Mouse (Mus musculus) midbrain, postnatal 0 days (tissue): ENCODE results near the gene Rtn4rl1. TPM values are rescaled to one million over a fixed set of nuclear protein-coding genes. Genes with fewer than 3 reads are reported as not detected.

Experiments
- ATAC-seq: fragments of 200-750 bp; cut with Nextera tagmentation; 2 replicates; pipeline ENCODE4 v1.8.0; 2017; ENCODE audit warnings: moderate number of reproducible peaks, mild to moderate bottlenecking, moderate TSS enrichment, moderate library complexity; ENCODE audit not compliant: low FRiP score
- DNase-seq: peaks from one replicate; pipeline ENCODE4 v3.0.0-alpha.2; 2015; ENCODE audit warnings: low spot score
- H3K27ac ChIP-seq: fragments of 300-500 bp; sonication (generic); 2 replicates; pipeline ENCODE4 v1.5.1; 2014; ENCODE audit warnings: low read depth, mild to moderate bottlenecking, low read length, mixed read lengths
- H3K27me3 ChIP-seq: fragments of 300-500 bp; sonication (generic); 2 replicates; pipeline ENCODE4 v1.6.1; 2014; ENCODE audit warnings: low read length, control low read depth, mixed read lengths; ENCODE audit not compliant: insufficient read depth
- H3K36me3 ChIP-seq: fragments of 300-500 bp; sonication (generic); 2 replicates; pipeline ENCODE4 v1.6.1; 2014; ENCODE audit warnings: low read length, control low read depth, mixed read lengths; ENCODE audit not compliant: insufficient read depth
- H3K4me1 ChIP-seq: fragments of 300-500 bp; sonication (generic); 2 replicates; pipeline ENCODE4 v1.6.1; 2014; ENCODE audit warnings: mild to moderate bottlenecking, control low read depth, antibody characterized with exemption, low read length, mixed read lengths; ENCODE audit not compliant: insufficient read depth
- H3K4me2 ChIP-seq: fragments of 300-500 bp; sonication (generic); 2 replicates; pipeline ENCODE4 v1.6.1; 2014; ENCODE audit warnings: low read depth, mild to moderate bottlenecking, low read length, mixed read lengths; ENCODE audit not compliant: poor library complexity, severe bottlenecking
- H3K4me3 ChIP-seq: fragments of 300-500 bp; sonication (generic); 2 replicates; pipeline ENCODE4 v1.5.1; 2014; ENCODE audit warnings: low read depth, mild to moderate bottlenecking, low read length, moderate library complexity
- H3K9ac ChIP-seq: fragments of 300-500 bp; sonication (generic); replicated peaks from 2 replicates; pipeline ENCODE4 v1.6.1; 2014; ENCODE audit warnings: mild to moderate bottlenecking, low read length, moderate library complexity, mixed read lengths; ENCODE audit not compliant: poor library complexity, severe bottlenecking
- H3K9me3 ChIP-seq: fragments of 300-500 bp; sonication (generic); 2 replicates; pipeline ENCODE4 v1.6.1; 2016; ENCODE audit warnings: low read length, control low read depth
- CTCF ChIP-seq: IDR thresholded peaks from 2 replicates; pipeline ENCODE4 v1.5.1; 2016; ENCODE audit warnings: antibody characterized with exemption, mild to moderate bottlenecking
- WGBS: fragments of 180-500 bp; shearing (Covaris S2); extraction: QIAGEN DNeasy Blood & Tissue Kit; methylation state at CpG from one replicate; pipeline ENCODE4 v1.1.7; 2014; 5-methylcytosine and 5-hydroxymethylcytosine counted together
- polyA plus RNA-seq: library from polyadenylated mRNA; unstranded; fragments of >200 nt; fragmentation: Nextera tagmentation; extraction: Ambion mirVana; gene quantifications from 2 replicates; pipeline ENCODE4 v1.2.1, GENCODE M21; 2015
- total RNA-seq: library from RNA; depleted of rRNA; stranded (reverse); fragments of >200 nt; gene quantifications from 2 replicates; pipeline ENCODE4 v1.2.3, GENCODE M21; 2014

The Rtn4rl1 gene
- total and polyA plus RNA-seq, 2 experiments from 2014 or later = 17.5 to 18.5 TPM

DNA sequence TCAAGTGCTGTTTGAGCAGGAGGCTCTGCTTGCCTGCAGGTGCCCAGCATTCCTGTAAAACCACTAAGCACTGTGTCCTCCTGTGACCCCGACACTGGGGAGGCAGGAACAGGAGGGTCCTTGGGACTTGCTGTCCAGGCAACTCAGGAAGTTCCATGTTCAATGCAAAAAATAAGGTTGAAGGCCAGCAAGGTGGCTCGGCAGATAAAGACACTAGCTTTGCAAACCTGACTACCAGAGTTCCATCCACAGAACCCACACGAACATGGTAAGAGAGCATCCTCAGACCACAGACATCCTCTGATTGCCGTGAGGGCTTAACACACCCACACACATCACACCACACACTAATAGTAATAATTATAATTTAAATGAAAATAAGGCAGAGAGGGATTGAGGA is 75.6 kb downstream of the Rtn4rl1 start:
- DNase-seq (no peak), ATAC-seq (no peak)
- WGBS = 84% methylated on average over 4 of the region's 4 CpGs
- no peak overlapping the region for H3K4me3 ChIP-seq
- no peak for TF ChIP-seq CTCF
- H3K27ac ChIP-seq = no peak overlapping the region
- no peak overlapping the region for H3K9ac ChIP-seq
- no peaks in the 10 kb centered on the region for H3K9me3 ChIP-seq
- peaks cover 12% of the 10 kb centered on the region for H3K4me1 ChIP-seq
- no peaks in the 10 kb centered on the region; the same call in 1 of the 2 replicates for H3K36me3 ChIP-seq
- H3K27me3 ChIP-seq = no peaks in the 10 kb centered on the region
- H3K4me2 ChIP-seq = no peak overlapping the region

DNA sequence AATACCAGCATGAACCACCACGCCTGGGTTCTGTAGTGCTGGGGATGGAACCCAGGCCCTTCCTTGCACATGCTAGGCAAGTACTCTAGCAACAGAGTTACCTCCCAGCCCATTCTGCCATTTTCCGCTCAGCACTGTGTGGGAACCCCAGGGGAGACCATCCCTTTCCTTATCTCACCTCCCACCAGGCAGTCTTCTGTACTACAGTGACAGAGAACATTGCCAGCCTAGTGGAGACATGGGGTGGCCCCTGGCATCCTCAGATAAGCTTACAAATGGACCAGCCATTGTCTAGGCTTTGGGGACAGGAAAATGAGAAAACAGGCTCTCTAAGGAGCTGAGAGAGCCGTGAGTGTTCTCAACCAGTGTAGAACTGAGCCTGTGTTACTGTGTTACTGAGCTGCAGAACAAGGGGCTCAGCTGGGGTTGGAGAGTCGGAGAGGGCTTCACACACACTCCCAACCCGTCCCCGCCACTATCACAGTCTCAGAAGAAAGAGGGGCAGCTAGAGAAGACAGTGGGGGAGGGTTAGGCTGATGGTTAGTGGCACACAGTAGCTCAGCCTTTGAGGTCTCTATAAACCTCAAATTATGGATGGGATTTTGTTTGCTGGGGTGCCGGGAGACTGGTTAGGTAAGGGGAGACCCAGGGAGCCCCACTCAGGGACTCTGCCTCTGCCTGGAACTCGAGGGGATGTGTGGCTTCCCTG is 76.8 kb downstream of the Rtn4rl1 start:
- Histone ChIP-seq H3K27me3 (no peaks in the 10 kb centered on the region), H3K4me1 (peaks cover 15% of the 10 kb centered on the region), H3K4me3 (no peak overlapping the region), H3K9me3 (no peaks in the 10 kb centered on the region), H3K36me3 (no peaks in the 10 kb centered on the region; the same call in 1 of the 2 replicates), H3K9ac (no peak overlapping the region), H3K4me2 (no peak overlapping the region), H3K27ac (no peak overlapping the region)
- TF ChIP-seq CTCF = no peak
- ATAC-seq = no peak
- WGBS = 70% methylated on average over 8 of the region's 8 CpGs
- DNase-seq = no peak

DNA sequence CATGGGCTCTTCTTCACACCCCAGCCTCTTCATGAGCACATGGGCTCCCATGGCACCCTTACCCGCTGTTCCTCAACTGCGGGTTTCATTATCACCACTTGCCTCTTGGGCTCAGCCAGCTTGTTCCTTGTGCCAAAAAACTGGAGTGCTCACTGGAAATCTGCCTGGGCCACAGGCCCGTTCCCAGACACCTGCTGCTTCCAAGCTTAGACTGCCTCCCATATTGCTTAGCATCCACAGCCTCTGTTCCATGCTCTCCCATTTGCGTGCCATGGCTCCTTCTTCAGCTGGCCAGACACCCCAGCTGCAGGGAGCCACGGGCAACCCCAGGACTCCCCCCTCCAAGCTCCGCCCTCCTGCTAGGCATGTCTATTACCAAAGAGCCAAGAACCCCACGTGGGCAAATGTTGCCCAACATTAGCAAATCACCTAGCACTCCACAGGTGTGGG is 77.4 kb downstream of the Rtn4rl1 start:
- no peak for TF ChIP-seq CTCF
- DNase-seq (peak; percentile 56), ATAC-seq (0 out of 2 replicates have a peak, but pooled peaks have one; percentile 42)
- no peaks in the 10 kb centered on the region for H3K27me3 ChIP-seq
- peaks cover 15% of the 10 kb centered on the region for H3K4me1 ChIP-seq
- no peak overlapping the region for H3K4me2 ChIP-seq
- H3K9me3 ChIP-seq = no peaks in the 10 kb centered on the region
- no peaks in the 10 kb centered on the region; the same call in 1 of the 2 replicates for H3K36me3 ChIP-seq
- H3K27ac ChIP-seq = no peak overlapping the region
- H3K4me3 ChIP-seq = no peak overlapping the region
- H3K9ac ChIP-seq = no peak overlapping the region
- WGBS = 61% methylated on average over 7 of the region's 7 CpGs

DNA sequence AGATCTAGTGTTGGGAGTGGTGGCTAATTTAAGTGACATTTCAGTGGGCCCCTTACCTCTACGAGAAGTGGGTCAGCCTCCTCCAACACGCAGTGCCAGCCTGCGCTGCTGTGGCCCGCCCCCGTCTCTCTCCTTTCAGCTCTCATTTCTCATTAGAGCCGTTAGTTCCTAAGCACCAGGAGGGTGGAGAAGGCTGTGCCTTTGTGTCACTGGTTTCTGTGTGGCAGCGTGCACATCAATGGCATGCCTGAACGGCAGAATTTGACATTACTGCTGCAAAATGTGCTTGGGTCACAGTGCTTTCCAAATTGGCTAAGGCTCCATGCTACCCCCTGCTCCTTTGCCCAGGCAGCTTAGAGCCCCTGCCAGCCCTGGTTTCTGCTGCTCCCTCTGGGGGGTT is 79.9 kb downstream of the Rtn4rl1 start:
- ATAC-seq (peak; percentile 77), DNase-seq (peak; percentile 61)
- no peaks in the 10 kb centered on the region for H3K27me3 ChIP-seq
- H3K36me3 ChIP-seq = no peaks in the 10 kb centered on the region; the same call in 1 of the 2 replicates
- no peak overlapping the region for H3K4me3 ChIP-seq
- WGBS = 8% methylated on average over 8 of the region's 8 CpGs
- H3K4me1 ChIP-seq = peaks cover 15% of the 10 kb centered on the region
- H3K4me2 ChIP-seq = peak overlapping the region; percentile 26
- no peak for TF ChIP-seq CTCF
- H3K27ac ChIP-seq = peak overlapping the region; percentile 78
- no peaks in the 10 kb centered on the region for H3K9me3 ChIP-seq
- H3K9ac ChIP-seq = peak overlapping the region; percentile 24; the same call in 1 of the 2 replicates

DNA sequence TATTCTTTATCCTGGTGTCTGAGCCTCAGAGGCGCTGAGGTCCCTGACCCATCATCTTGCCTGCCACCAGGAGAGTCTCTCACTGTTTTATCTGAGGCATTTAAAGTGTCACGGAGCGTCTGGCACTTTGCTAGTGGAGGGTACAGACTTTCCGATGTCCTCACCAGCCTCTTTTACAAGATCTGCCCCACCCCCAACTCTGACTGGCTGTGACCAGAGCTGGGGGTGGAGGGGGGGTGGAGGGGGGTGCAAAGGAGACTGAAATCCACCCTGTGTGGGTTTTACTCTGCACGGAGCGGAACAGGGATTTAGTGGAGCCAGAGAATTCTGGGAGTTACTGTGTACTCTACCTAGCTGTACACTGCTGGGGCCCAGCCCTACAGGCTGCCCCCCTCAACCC is 81.5 kb downstream of the Rtn4rl1 start:
- Histone ChIP-seq H3K9ac (no peak overlapping the region), H3K4me1 (peaks cover 25% of the 10 kb centered on the region), H3K9me3 (no peaks in the 10 kb centered on the region), H3K27me3 (no peaks in the 10 kb centered on the region), H3K27ac (no peak overlapping the region), H3K4me3 (no peak overlapping the region), H3K4me2 (no peak overlapping the region), H3K36me3 (no peaks in the 10 kb centered on the region; the same call in 1 of the 2 replicates)
- DNase-seq (no peak), ATAC-seq (no peak)
- 22% methylated on average over 6 of the region's 6 CpGs for WGBS
- no peak for TF ChIP-seq CTCF

DNA sequence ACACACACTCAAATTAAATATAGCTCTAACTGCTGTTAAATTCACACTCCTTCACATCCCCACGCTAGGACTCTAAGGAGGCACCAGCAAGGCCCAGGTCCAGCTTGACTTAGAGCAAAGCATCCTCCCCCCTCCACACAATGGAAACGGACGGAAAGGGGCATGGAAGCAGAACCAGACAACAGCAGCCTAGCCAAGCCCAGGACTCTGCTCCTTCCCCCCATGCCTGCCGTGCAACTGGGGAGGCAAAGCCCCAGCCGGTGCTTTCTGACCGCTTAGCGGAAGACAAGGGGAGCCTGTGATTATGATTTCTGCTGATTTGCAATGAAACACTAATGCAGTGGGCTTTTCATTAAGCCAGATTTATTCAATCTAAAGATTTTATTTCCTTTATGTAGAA is 84.5 kb downstream of the Rtn4rl1 start:
- Histone ChIP-seq H3K9me3 (no peaks in the 10 kb centered on the region), H3K4me2 (no peak overlapping the region), H3K27me3 (no peaks in the 10 kb centered on the region), H3K9ac (no peak overlapping the region), H3K4me3 (no peak overlapping the region), H3K4me1 (peaks cover 33% of the 10 kb centered on the region), H3K27ac (no peak overlapping the region), H3K36me3 (no peaks in the 10 kb centered on the region; the same call in 1 of the 2 replicates)
- ATAC-seq (no peak), DNase-seq (no peak)
- TF ChIP-seq CTCF = no peak
- WGBS = 41% methylated on average over 7 of the region's 7 CpGs
